Mouse (Mus musculus) heart, adult 2 months (tissue): ENCODE data around the gene Il1r2.

Experiments used
- CTCF ChIP-seq: fragments of 200-600 bp; IDR thresholded peaks from 2 replicates; pipeline ENCODE4 v1.8.1; 2022; ENCODE audit warnings: antibody characterized with exemption, mild to moderate bottlenecking, moderate library complexity
- EP300 ChIP-seq: fragments of 200-500 bp; IDR thresholded peaks from 2 replicates; pipeline ENCODE4 v1.6.1; 2011; ENCODE audit warnings: low read depth, low read length, control low read depth; ENCODE audit not compliant: insufficient read depth
- POLR2A ChIP-seq: fragments of 200-500 bp; IDR thresholded peaks from 2 replicates; pipeline ENCODE4 v1.6.1; 2011; ENCODE audit warnings: mild to moderate bottlenecking, low read depth, low read length, control low read depth; ENCODE audit not compliant: insufficient read depth

DNA sequence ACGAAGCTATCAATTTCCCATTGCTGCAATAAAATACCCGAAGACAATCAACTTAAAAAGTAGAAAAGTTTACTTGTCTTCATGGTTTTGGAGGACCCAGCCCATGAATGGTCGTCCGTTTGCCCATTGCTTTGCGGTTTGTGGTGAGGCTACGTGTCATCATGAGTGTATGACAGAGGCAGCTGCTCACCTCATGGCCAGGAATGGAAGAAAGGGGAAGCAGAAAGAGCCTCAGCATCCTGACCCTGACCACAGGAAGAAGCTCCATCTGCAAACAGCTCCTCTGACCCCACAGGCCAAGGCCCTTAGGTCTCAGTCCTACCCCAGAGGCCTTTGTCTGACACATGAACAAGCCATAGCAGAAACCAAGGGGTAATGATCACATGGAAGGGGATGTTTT is 22.7 kb upstream of the Il1r2 start:
- TF ChIP-seq CTCF (no peak), POLR2A (no peak), EP300 (no peak)
